Mouse (Mus musculus) midbrain, embryonic 11.5 days (tissue): Measurements from ENCODE around the gene Brk1. TPM values are rescaled to one million over a fixed set of nuclear protein-coding genes. Genes with fewer than 3 reads are reported as not detected.

Experiments
- ATAC-seq: fragments of 200-750 bp; cut with Nextera tagmentation; 2 replicates; pipeline ENCODE4 v1.8.0; 2017; ENCODE audit warnings: moderate TSS enrichment, moderate library complexity; ENCODE audit not compliant: low FRiP score
- DNase-seq: peaks from one replicate; pipeline ENCODE4 v3.0.0; 2015; ENCODE audit warnings: low spot score; ENCODE audit errors: missing footprints
- H3K27ac ChIP-seq: fragments of 300-500 bp; sonication (generic); 2 replicates; pipeline ENCODE4 v1.5.1; 2014; ENCODE audit warnings: low read depth, low read length
- H3K27me3 ChIP-seq: fragments of 300-500 bp; sonication (generic); 2 replicates; pipeline ENCODE4 v1.6.1; 2014; ENCODE audit warnings: mild to moderate bottlenecking, low read length, moderate library complexity, mixed read lengths; ENCODE audit not compliant: control insufficient read depth, insufficient read depth
- H3K36me3 ChIP-seq: fragments of 300-500 bp; sonication (generic); 2 replicates; pipeline ENCODE4 v1.6.1; 2014; ENCODE audit warnings: mild to moderate bottlenecking, low read length, moderate library complexity, mixed read lengths; ENCODE audit not compliant: control insufficient read depth, insufficient read depth
- H3K4me1 ChIP-seq: fragments of 300-500 bp; sonication (generic); 2 replicates; pipeline ENCODE4 v1.6.1; 2014; ENCODE audit warnings: low read length; ENCODE audit not compliant: control insufficient read depth, insufficient read depth
- H3K4me2 ChIP-seq: fragments of 300-500 bp; sonication (generic); 2 replicates; pipeline ENCODE4 v1.6.1; 2014; ENCODE audit warnings: mild to moderate bottlenecking, moderate library complexity
- H3K4me3 ChIP-seq: fragments of 300-500 bp; sonication (generic); 2 replicates; pipeline ENCODE4 v1.5.1; 2014; ENCODE audit warnings: low read depth, low read length
- H3K9ac ChIP-seq: fragments of 300-500 bp; sonication (generic); 2 replicates; pipeline ENCODE4 v1.6.1; 2014; ENCODE audit warnings: low read length
- H3K9me3 ChIP-seq: fragments of 300-500 bp; sonication (generic); 2 replicates; pipeline ENCODE4 v1.6.1; 2016; ENCODE audit warnings: low read length; ENCODE audit not compliant: control insufficient read depth
- WGBS: fragments of 180-500 bp; shearing (Covaris S2); extraction: QIAGEN DNeasy Blood & Tissue Kit; methylation state at CpG from one replicate; pipeline ENCODE4 v1.1.7; 2014; 5-methylcytosine and 5-hydroxymethylcytosine counted together
- polyA plus RNA-seq: library from polyadenylated mRNA; unstranded; fragments of >200 nt; fragmentation: Nextera tagmentation; extraction: Ambion mirVana; gene quantifications from 2 replicates; pipeline ENCODE4 v1.2.1, GENCODE M21; 2014

Gene Brk1
- 223 and 232 TPM in 2 replicates for polyA plus RNA-seq

GRCm38 (mm10) chr6:113604432-113605223 is at the start of gene Brk1:
Gene Brk1, plus strand, starts transcription at chr6:113604772.
- peak; percentile 99 for DNase-seq
- Histone ChIP-seq H3K4me3 (peak within 1 kb of the TSS; percentile 94), H3K36me3 (no peaks in the 10 kb centered on the region), H3K4me2 (peak within 1 kb of the TSS; percentile 79), H3K9me3 (no peaks in the 10 kb centered on the region), H3K27ac (no peak within 1 kb of the TSS; the same call in 1 of the 2 replicates), H3K27me3 (no peaks in the 10 kb centered on the region), H3K4me1 (peaks cover 13% of the 10 kb centered on the region; the same call in 1 of the 2 replicates), H3K9ac (peak within 1 kb of the TSS; percentile 92)
- under 1% methylated on average over 62 of the region's 65 CpGs for WGBS
- ATAC-seq: peak; percentile 94

- no peak overlapping the region for H3K4me2 ChIP-seq
- ATAC-seq: no peak
- H3K4me1 ChIP-seq: no peaks in the 10 kb centered on the region
- WGBS: 71% methylated on average over 6 of the region's 6 CpGs
- no peak overlapping the region for H3K9ac ChIP-seq
- no peak for DNase-seq
- H3K9me3 ChIP-seq: no peaks in the 10 kb centered on the region
- H3K4me3 ChIP-seq: no peak overlapping the region
- no peaks in the 10 kb centered on the region; the same call in 1 of the 2 replicates for H3K36me3 ChIP-seq
- no peaks in the 10 kb centered on the region for H3K27me3 ChIP-seq
- H3K27ac ChIP-seq: no peak overlapping the region
Observed at GRCm38 (mm10) chr6:113559736-113560135, 44.8 kb upstream of the Brk1 start.

GRCm38 (mm10) chr6:113564557-113564956 is 40.0 kb upstream of the Brk1 start:
- no peaks in the 10 kb centered on the region; the same call in 1 of the 2 replicates for H3K36me3 ChIP-seq
- WGBS: 91% methylated on average over 1 of the region's 1 CpGs

GRCm38 (mm10) chr6:113576044-113576443 is 28.5 kb upstream of the Brk1 start:
- ATAC-seq (no peak), DNase-seq (no peak)
- no peak overlapping the region for H3K9ac ChIP-seq
- no peaks in the 10 kb centered on the region for H3K9me3 ChIP-seq
- no peak overlapping the region for H3K27ac ChIP-seq
- WGBS: 96% methylated on average over 6 of the region's 6 CpGs
- peaks cover 8% of the 10 kb centered on the region for H3K36me3 ChIP-seq
- H3K4me2 ChIP-seq: no peak overlapping the region
- H3K4me3 ChIP-seq: no peak overlapping the region
- no peaks in the 10 kb centered on the region for H3K4me1 ChIP-seq
- H3K27me3 ChIP-seq: no peaks in the 10 kb centered on the region

More at GRCm38 (mm10) chr6:113564557-113564956, 40.0 kb upstream of the Brk1 start:
- no peaks in the 10 kb centered on the region for H3K9me3 ChIP-seq
- H3K27me3 ChIP-seq: no peaks in the 10 kb centered on the region
- no peak overlapping the region for H3K4me2 ChIP-seq
- H3K4me1 ChIP-seq: no peaks in the 10 kb centered on the region
- DNase-seq (no peak), ATAC-seq (no peak)
- H3K27ac ChIP-seq: no peak overlapping the region
- no peak overlapping the region for H3K4me3 ChIP-seq
- H3K9ac ChIP-seq: no peak overlapping the region

GRCm38 (mm10) chr6:113579306-113579705 is 25.3 kb upstream of the Brk1 start:
- DNase-seq: no peak
- Histone ChIP-seq H3K4me2 (no peak overlapping the region), H3K4me1 (no peaks in the 10 kb centered on the region), H3K36me3 (peaks cover 3% of the 10 kb centered on the region; the same call in 1 of the 2 replicates), H3K27ac (no peak overlapping the region), H3K9me3 (no peaks in the 10 kb centered on the region), H3K4me3 (no peak overlapping the region), H3K27me3 (no peaks in the 10 kb centered on the region), H3K9ac (no peak overlapping the region)
- WGBS: 91% methylated on average over 3 of the region's 3 CpGs
- ATAC-seq: no peak

- Histone ChIP-seq H3K4me1 (no peaks in the 10 kb centered on the region), H3K9me3 (no peaks in the 10 kb centered on the region), H3K27ac (no peak overlapping the region), H3K4me3 (no peak overlapping the region), H3K9ac (no peak overlapping the region), H3K36me3 (no peaks in the 10 kb centered on the region), H3K4me2 (no peak overlapping the region), H3K27me3 (no peaks in the 10 kb centered on the region)
- DNase-seq: no peak
- 88% methylated on average over 4 of the region's 4 CpGs for WGBS
- ATAC-seq: no peak
Observed at GRCm38 (mm10) chr6:113583023-113583422, 21.5 kb upstream of the Brk1 start.

GRCm38 (mm10) chr6:113585065-113585464 is 19.5 kb upstream of the Brk1 start:
- WGBS: 95% methylated on average over 5 of the region's 5 CpGs
- Histone ChIP-seq H3K9me3 (no peaks in the 10 kb centered on the region), H3K4me2 (no peak overlapping the region), H3K36me3 (no peaks in the 10 kb centered on the region), H3K4me1 (no peaks in the 10 kb centered on the region), H3K4me3 (no peak overlapping the region), H3K27ac (no peak overlapping the region), H3K27me3 (no peaks in the 10 kb centered on the region), H3K9ac (no peak overlapping the region)
- no peak for ATAC-seq
- DNase-seq: no peak

GRCm38 (mm10) chr6:113586466-113587183 is 17.9 kb upstream of the Brk1 start:
- Histone ChIP-seq H3K9me3 (no peaks in the 10 kb centered on the region), H3K4me3 (no peak overlapping the region), H3K4me1 (no peaks in the 10 kb centered on the region), H3K9ac (no peak overlapping the region), H3K4me2 (no peak overlapping the region), H3K36me3 (no peaks in the 10 kb centered on the region), H3K27me3 (no peaks in the 10 kb centered on the region), H3K27ac (no peak overlapping the region)
- ATAC-seq (no peak), DNase-seq (no peak)
- WGBS: 84% methylated on average over 5 of the region's 5 CpGs

- H3K27ac ChIP-seq: no peak overlapping the region
- H3K4me3 ChIP-seq: no peak overlapping the region
- WGBS: 95% methylated on average over 2 of the region's 2 CpGs
- ATAC-seq (no peak), DNase-seq (no peak)
- no peaks in the 10 kb centered on the region for H3K4me1 ChIP-seq
- no peak overlapping the region for H3K4me2 ChIP-seq
- no peaks in the 10 kb centered on the region for H3K9me3 ChIP-seq
- no peaks in the 10 kb centered on the region for H3K27me3 ChIP-seq
- H3K36me3 ChIP-seq: no peaks in the 10 kb centered on the region
- no peak overlapping the region for H3K9ac ChIP-seq
Observed at GRCm38 (mm10) chr6:113592637-113593036, 11.9 kb upstream of the Brk1 start.
